In the genomic region with DNA sequence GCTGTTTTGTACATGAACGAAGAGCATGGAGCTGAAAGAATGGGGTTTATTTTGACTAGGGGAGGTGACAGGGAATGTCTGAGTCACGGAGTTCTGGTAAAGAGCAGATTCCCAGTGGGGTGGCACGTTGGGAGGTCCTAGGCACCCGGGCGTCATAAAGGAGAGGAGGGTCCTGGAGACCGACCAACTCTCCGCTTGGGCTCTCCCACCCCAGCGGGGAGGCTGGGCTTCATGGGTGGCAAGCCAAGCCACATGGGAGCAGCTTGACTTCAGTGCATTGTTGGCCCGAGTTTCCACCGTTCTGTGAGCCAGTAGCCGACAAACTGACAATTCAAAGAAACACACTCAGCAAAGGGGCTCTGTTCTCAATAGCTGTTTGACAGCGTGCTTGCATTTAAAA, we compare ENCODE assay signal across 21 mouse cellular contexts.
DNase-seq lines count a peak whose midpoint lies in the region; ATAC-seq and TF ChIP-seq lines count a peak whose summit lies in the region.
"Had no signal": no experiment of that assay in that cellular context is flagged by ENCODE, and none has a peak within 500 bp of the region (broad histone marks: within the 10 kb centered on the region; RNA-seq: fewer than 3 reads in every experiment).

No protein-coding gene starts in this region.

- no peak overlapping the region for H3K9ac ChIP-seq in heart, embryonic 11.5 days (ENCODE audit: low read depth, low read length)
- no peak overlapping the region for H3K9ac ChIP-seq in lung, embryonic 15.5 days
- H3K9ac ChIP-seq: neural tube, embryonic 13.5 days had no signal

- no peak overlapping the region for H3K4me3 ChIP-seq in heart, embryonic 11.5 days (ENCODE audit: low read depth, low read length)
- no peak overlapping the region for H3K4me3 ChIP-seq in lung, embryonic 15.5 days
- H3K4me3 ChIP-seq: forebrain, embryonic 10.5 days; left cerebral cortex, adult 2 months; myocyte; neural tube, embryonic 13.5 days had no signal

- H3K4me1 ChIP-seq in heart, embryonic 11.5 days (ENCODE audit: control insufficient read depth, insufficient read depth, low read length), result no peaks in the 10 kb centered on the region
- H3K4me1 ChIP-seq in lung, embryonic 15.5 days, result peaks cover 11% of the 10 kb centered on the region; the same call in 1 of the 2 replicates

- H3K27me3 ChIP-seq in heart, embryonic 11.5 days (ENCODE audit: control insufficient read depth, insufficient read depth, low read length), result no peaks in the 10 kb centered on the region
- no peaks in the 10 kb centered on the region for H3K27me3 ChIP-seq in lung, embryonic 15.5 days
- H3K27me3 ChIP-seq: neural tube, embryonic 13.5 days had no signal

- H3K4me2 ChIP-seq in heart, embryonic 11.5 days, result no peak overlapping the region
- H3K4me2 ChIP-seq in lung, embryonic 15.5 days, result no peak overlapping the region
- H3K4me2 ChIP-seq: neural tube, embryonic 13.5 days had no signal

- no peak for TF ChIP-seq CTCF in brain, embryonic 14.5 days (IDR thresholded peaks at IDR 0.05; ENCODE audit: borderline replicate concordance, extremely low read depth, insufficient read depth, insufficient read length)

- no peak for TF ChIP-seq POLR2A in brain, embryonic 14.5 days (IDR thresholded peaks at IDR 0.05; ENCODE audit: borderline replicate concordance, extremely low read depth, insufficient read depth, insufficient read length, poor library complexity, severe bottlenecking)

- DNase-seq in heart, adult 11 months, result peak; percentile 80
- no peak for DNase-seq in lung, adult 18-20 months
- DNase-seq in brain, embryonic 14.5 days (ENCODE audit: low read depth), result peak; percentile 14
- peak; percentile 69 for DNase-seq in lung, postnatal 10 days
- no peak for DNase-seq in embryo, embryonic 11 days
- DNase-seq: cerebellum, adult 2 months; gastrocnemius, postnatal 25 days; kidney, adult 8-10 months; kidney, postnatal 10 days; left cerebral cortex, postnatal 4 days; retina, postnatal 1 day; right cerebral cortex, postnatal 25 days; thymus, postnatal 14 days had no signal

- H3K36me3 ChIP-seq in heart, embryonic 11.5 days (ENCODE audit: control insufficient read depth, insufficient read depth, low read length), result no peaks in the 10 kb centered on the region
- no peaks in the 10 kb centered on the region for H3K36me3 ChIP-seq in lung, embryonic 15.5 days
- H3K36me3 ChIP-seq: forebrain, embryonic 10.5 days; neural tube, embryonic 13.5 days had no signal

- no peak for ATAC-seq in heart, embryonic 11.5 days (replicated peaks; ENCODE audit: insufficient number of reproducible peaks, low FRiP score, low TSS enrichment)
- ATAC-seq in lung, embryonic 15.5 days (ENCODE audit: borderline replicate concordance, extremely low read depth, low FRiP score, low TSS enrichment), result peak; percentile 67; the same call in 1 of the 2 replicates
- ATAC-seq: midbrain, embryonic 16.5 days; Patski had no signal

- H3K9me3 ChIP-seq in heart, embryonic 11.5 days (replicated peaks; ENCODE audit: control insufficient read depth, low read length), result no peaks in the 10 kb centered on the region
- H3K9me3 ChIP-seq in lung, embryonic 15.5 days, result no peaks in the 10 kb centered on the region

- H3K27ac ChIP-seq in heart, embryonic 11.5 days (ENCODE audit: low read depth, low read length), result no peak overlapping the region
- H3K27ac ChIP-seq in lung, embryonic 15.5 days, result 0 out of 2 replicates have a peak overlapping the region, but pooled peaks have one; percentile 4
- H3K27ac ChIP-seq: forebrain, embryonic 10.5 days; left cerebral cortex, adult 2 months; neural tube, embryonic 13.5 days had no signal

- 73% methylated on average over 12 of the region's 12 CpGs for WGBS in heart, embryonic 11.5 days (ENCODE audit: insufficient replicate concordance)
- 55% methylated on average over 12 of the region's 12 CpGs for WGBS in lung, embryonic 15.5 days

Comparison
In these comparisons a context has a peak if more than half of its experiments do, and no peak if none do; other contexts are left out.
1. DNase-seq: peak in heart, adult 11 months (single experiment), brain, embryonic 14.5 days (single experiment) and lung, postnatal 10 days (single experiment); none in lung, adult 18-20 months (0 of 2) and embryo, embryonic 11 days (single experiment).